Mouse (Mus musculus) olfactory bulb, adult 2 months (tissue): Measurements from ENCODE around the gene Gm28048.

ENCODE experiments used
- CTCF ChIP-seq: fragments of 200-500 bp; IDR thresholded peaks from 2 replicates; pipeline ENCODE4 v1.5.1; 2012; ENCODE audit warnings: low read depth, mild to moderate bottlenecking, low read length, moderate library complexity; ENCODE audit not compliant: insufficient read depth
- POLR2A ChIP-seq: fragments of 200-500 bp; IDR thresholded peaks from 2 replicates; pipeline ENCODE4 v1.6.1; 2012; ENCODE audit warnings: mild to moderate bottlenecking, low read depth, low read length, moderate library complexity; ENCODE audit not compliant: insufficient read depth

DNA sequence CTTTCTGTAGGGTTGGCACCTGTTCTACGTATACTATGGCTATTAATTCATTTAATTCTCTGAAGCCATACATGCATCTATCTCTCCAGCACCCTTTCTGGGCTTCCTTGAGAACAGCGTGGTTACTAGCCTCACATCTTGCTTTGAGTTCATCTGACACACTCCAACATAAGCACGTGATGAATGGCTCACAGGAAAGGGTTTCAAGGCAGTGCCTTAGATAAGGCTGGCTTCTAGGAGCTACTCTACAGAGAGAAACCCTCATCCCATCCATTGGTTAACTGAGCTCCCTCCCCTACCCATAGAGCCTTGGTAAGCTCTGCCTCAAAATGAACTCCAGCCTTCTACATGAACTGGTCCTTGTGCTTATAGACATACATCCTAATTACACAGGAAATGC is 168.5 kb downstream of the Gm28048 start:
- TF ChIP-seq POLR2A (no peak), CTCF (no peak)
